Mouse (Mus musculus): ENCODE results near the gene Olfr231.

- no peak for TF ChIP-seq CTCF (IDR thresholded peaks at IDR 0.05; ENCODE audit: insufficient read depth, low read length)
- TF ChIP-seq POLR2A (IDR thresholded peaks at IDR 0.05; ENCODE audit: borderline replicate concordance, extremely low read depth, low read depth, low read length): no peak
These were observed 37.5 kb upstream of the Olfr231 start for GRCm38 (mm10) chr1:174158512-174158911.
